Mouse (Mus musculus) kidney, adult 8-10 months (tissue): ENCODE results near the gene Pum1.

Experiments used
- DNase-seq, 2 experiments: peaks; one replicate each; pipeline ENCODE4 v3.0.0; 2022

Gene Pum1

DNA sequence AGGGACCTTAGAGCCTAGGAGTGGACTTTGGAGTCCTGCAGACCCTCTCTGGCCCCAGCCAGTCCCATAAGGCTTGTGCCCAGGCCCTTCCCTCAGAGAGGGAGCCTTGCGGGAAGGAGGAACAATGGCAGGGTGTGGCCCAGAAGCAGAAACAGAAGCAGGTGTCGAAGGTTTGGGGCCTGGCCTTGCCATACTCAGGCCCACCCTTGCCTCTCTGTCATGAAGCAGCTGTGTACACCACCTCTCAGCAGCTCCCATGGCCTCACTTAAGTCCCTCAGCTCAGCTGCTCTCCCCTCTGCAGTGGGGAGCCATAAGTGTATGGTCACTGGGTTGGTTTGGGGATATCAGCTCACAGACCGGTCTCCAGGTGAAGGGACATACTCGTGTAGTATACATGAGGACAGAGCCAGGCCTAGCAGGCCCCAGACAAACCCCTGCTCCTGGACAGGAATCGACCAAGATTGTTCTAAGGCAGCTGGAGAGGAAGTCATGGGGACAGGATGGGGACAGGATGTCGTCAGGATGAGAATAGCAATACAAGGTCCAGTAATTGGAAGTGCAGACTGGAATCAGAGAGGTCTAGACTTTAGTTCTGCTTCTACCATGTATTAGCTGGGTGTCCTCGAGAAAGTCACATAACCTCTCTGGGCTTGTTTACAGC is 157.6 kb downstream of the Pum1 start:
- no peak for DNase-seq

- DNase-seq = peak; percentile 82 to 85
These were observed 165.9 kb downstream of the Pum1 start for GRCm38 (mm10) chr4:130828851-130829673.
